Mouse (Mus musculus) small intestine, adult 2 months (tissue): ENCODE measurements around the gene Sel1l. TPM values are rescaled to one million over a fixed set of nuclear protein-coding genes. Genes with fewer than 3 reads are reported as not detected.

Source experiments
- H3K27ac ChIP-seq: fragments of 200-500 bp; 2 replicates; pipeline ENCODE4 v1.5.1; 2012; ENCODE audit warnings: low read depth, low read length, control low read depth, inconsistent platforms; ENCODE audit not compliant: insufficient read depth
- H3K27me3 ChIP-seq: fragments of 200-500 bp; 2 replicates; pipeline ENCODE4 v1.6.1; 2012; ENCODE audit warnings: mild to moderate bottlenecking, moderate library complexity, low read length, inconsistent platforms; ENCODE audit not compliant: control insufficient read depth, insufficient read depth
- H3K36me3 ChIP-seq: fragments of 200-500 bp; 2 replicates; pipeline ENCODE4 v1.6.1; 2012; ENCODE audit warnings: mild to moderate bottlenecking, low read length, control low read depth, inconsistent platforms; ENCODE audit not compliant: control insufficient read depth, insufficient read depth
- H3K4me1 ChIP-seq: fragments of 200-500 bp; 2 replicates; pipeline ENCODE4 v1.6.1; 2012; ENCODE audit warnings: low read length, inconsistent platforms, mixed read lengths; ENCODE audit not compliant: control insufficient read depth, insufficient read depth, insufficient read length
- H3K4me3 ChIP-seq: fragments of 200-500 bp; 2 replicates; pipeline ENCODE4 v1.5.1; 2012; ENCODE audit warnings: low read depth, mild to moderate bottlenecking, control low read depth, inconsistent platforms, low read length, moderate library complexity
- CTCF ChIP-seq: fragments of 200-500 bp; IDR thresholded peaks from 2 replicates; pipeline ENCODE4 v1.5.1; 2012; ENCODE audit warnings: low read depth, mild to moderate bottlenecking, control low read depth, inconsistent platforms, low read length, moderate library complexity, mixed read lengths; ENCODE audit not compliant: insufficient replicate concordance, insufficient read length; ENCODE audit errors: extremely low read depth
- POLR2A ChIP-seq: fragments of 200-500 bp; IDR thresholded peaks from 2 replicates; pipeline ENCODE4 v1.6.1; 2012; ENCODE audit warnings: low read depth, mild to moderate bottlenecking, control low read depth, inconsistent platforms, low read length, moderate library complexity
- WGBS: fragments of 180-500 bp; shearing (Covaris S2); methylation state at CpG from one replicate; pipeline ENCODE4 v1.1.7; 2018; 5-methylcytosine and 5-hydroxymethylcytosine counted together
- polyA plus RNA-seq: library from polyadenylated mRNA; depleted of rRNA; stranded (reverse); fragments of >200 nt; gene quantifications from 2 replicates; pipeline ENCODE4 v1.2.3, GENCODE M21; 2012

Sel1l gene
- polyA plus RNA-seq, 1 experiment = 90.0 TPM

GRCm38 (mm10) chr12:91869352-91869751, 20.4 kb upstream of the Sel1l start:
- 76% methylated on average over 4 of the region's 4 CpGs for WGBS
- TF ChIP-seq POLR2A (no peak), CTCF (no peak)

DNA sequence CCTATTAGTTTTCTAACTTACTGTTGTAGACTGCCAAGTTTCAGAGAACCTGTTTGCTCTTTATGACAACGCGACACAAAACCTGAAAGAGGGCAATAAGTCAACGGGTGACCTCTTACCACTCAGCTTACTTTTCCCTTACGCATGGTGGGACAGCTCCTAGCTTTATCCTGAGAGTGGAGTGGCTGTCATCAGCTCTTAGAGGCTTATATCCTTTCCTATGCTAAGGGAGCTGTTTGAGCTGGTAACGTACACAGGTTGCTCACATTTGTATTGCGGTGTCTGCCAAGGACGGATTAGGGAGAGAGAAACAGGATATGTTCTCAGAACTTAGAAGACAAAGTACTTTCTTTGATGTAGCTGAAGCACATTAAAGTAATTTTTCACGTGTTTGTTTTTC, 5.4 kb upstream of the Sel1l start:
- WGBS = 43% methylated on average over 8 of the region's 8 CpGs
- Histone ChIP-seq H3K4me3 (no peak overlapping the region), H3K36me3 (no peaks in the 10 kb centered on the region), H3K4me1 (no peaks in the 10 kb centered on the region), H3K27ac (no peak overlapping the region), H3K27me3 (no peaks in the 10 kb centered on the region)
- TF ChIP-seq CTCF = no peak
- no peak for TF ChIP-seq POLR2A

More at GRCm38 (mm10) chr12:91869352-91869751, 20.4 kb upstream of the Sel1l start:
- no peaks in the 10 kb centered on the region for H3K36me3 ChIP-seq
- H3K27ac ChIP-seq = no peak overlapping the region
- H3K27me3 ChIP-seq = no peaks in the 10 kb centered on the region
- no peak overlapping the region for H3K4me3 ChIP-seq
- no peaks in the 10 kb centered on the region for H3K4me1 ChIP-seq

GRCm38 (mm10) chr12:91848394-91849044, 438 bp downstream of the Sel1l start:
- peak overlapping the region; percentile 84 for H3K4me3 ChIP-seq
- TF ChIP-seq CTCF = no peak
- no peak for TF ChIP-seq POLR2A
- H3K27ac ChIP-seq = peak overlapping the region; percentile 57
- peaks cover 2% of the 10 kb centered on the region; the same call in 1 of the 2 replicates for H3K36me3 ChIP-seq
- WGBS = under 1% methylated on average over 33 of the region's 33 CpGs
- no peaks in the 10 kb centered on the region; the same call in 1 of the 2 replicates for H3K4me1 ChIP-seq
- H3K27me3 ChIP-seq = no peaks in the 10 kb centered on the region

GRCm38 (mm10) chr12:91846038-91846437, 2.9 kb downstream of the Sel1l start:
- peaks cover 18% of the 10 kb centered on the region for H3K36me3 ChIP-seq
- H3K27ac ChIP-seq = no peak overlapping the region
- WGBS = 83% methylated on average over 6 of the region's 6 CpGs
- no peaks in the 10 kb centered on the region for H3K27me3 ChIP-seq
- H3K4me3 ChIP-seq = no peak overlapping the region
- TF ChIP-seq CTCF (no peak), POLR2A (no peak)
- no peaks in the 10 kb centered on the region; the same call in 1 of the 2 replicates for H3K4me1 ChIP-seq

DNA sequence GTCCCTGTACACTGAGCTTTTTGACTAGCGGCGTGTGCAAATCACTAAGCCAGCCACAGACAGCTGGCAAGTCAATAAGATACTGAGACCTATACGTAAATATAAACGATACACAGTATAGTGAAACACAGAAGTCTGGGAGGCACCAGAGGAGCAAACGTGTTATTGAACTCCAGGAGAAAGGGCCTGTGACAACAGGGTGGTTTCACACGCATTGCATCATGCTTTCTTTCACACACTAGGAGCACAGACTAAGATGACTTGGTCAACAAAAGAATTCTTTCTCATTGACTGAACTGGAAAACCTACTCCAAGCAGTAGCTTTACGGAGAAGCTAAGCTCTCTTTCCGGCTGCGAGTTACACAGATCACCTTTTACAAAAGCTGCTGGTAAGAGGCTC, 3.6 kb downstream of the Sel1l start:
- H3K27me3 ChIP-seq = no peaks in the 10 kb centered on the region
- TF ChIP-seq CTCF (no peak), POLR2A (no peak)
- WGBS = 88% methylated on average over 9 of the region's 9 CpGs

GRCm38 (mm10) chr12:91844542-91844941, 4.4 kb downstream of the Sel1l start:
- WGBS = 46% methylated on average over 4 of the region's 4 CpGs
- TF ChIP-seq CTCF = no peak
- TF ChIP-seq POLR2A = no peak
- no peak overlapping the region for H3K27ac ChIP-seq

More for the DNA sequence above, 3.6 kb downstream of the Sel1l start:
- H3K36me3 ChIP-seq = peaks cover 24% of the 10 kb centered on the region
- no peak overlapping the region for H3K27ac ChIP-seq
- H3K4me3 ChIP-seq = no peak overlapping the region
- H3K4me1 ChIP-seq = no peaks in the 10 kb centered on the region; the same call in 1 of the 2 replicates

GRCm38 (mm10) chr12:91843888-91844287, 5.1 kb downstream of the Sel1l start:
- Histone ChIP-seq H3K4me3 (no peak overlapping the region), H3K27me3 (no peaks in the 10 kb centered on the region), H3K4me1 (no peaks in the 10 kb centered on the region; the same call in 1 of the 2 replicates), H3K36me3 (peaks cover 34% of the 10 kb centered on the region), H3K27ac (no peak overlapping the region)
- TF ChIP-seq CTCF = no peak
- TF ChIP-seq POLR2A = no peak
- WGBS = 89% methylated on average over 13 of the region's 13 CpGs

More at GRCm38 (mm10) chr12:91844542-91844941, 4.4 kb downstream of the Sel1l start:
- H3K4me3 ChIP-seq = no peak overlapping the region
- peaks cover 29% of the 10 kb centered on the region for H3K36me3 ChIP-seq
- no peaks in the 10 kb centered on the region for H3K27me3 ChIP-seq
- no peaks in the 10 kb centered on the region; the same call in 1 of the 2 replicates for H3K4me1 ChIP-seq

- WGBS = 87% methylated on average over 6 of the region's 6 CpGs
- Histone ChIP-seq H3K27ac (no peak overlapping the region), H3K36me3 (peaks cover 52% of the 10 kb centered on the region), H3K4me3 (no peak overlapping the region), H3K27me3 (no peaks in the 10 kb centered on the region), H3K4me1 (peaks cover 4% of the 10 kb centered on the region)
- TF ChIP-seq POLR2A (no peak), CTCF (no peak)
These were observed 7.2 kb downstream of the Sel1l start for GRCm38 (mm10) chr12:91841714-91842113.
